Mouse (Mus musculus) liver, postnatal 0 days (tissue): ENCODE data around the gene Depp1. TPM values are rescaled to one million over a fixed set of nuclear protein-coding genes. Genes with fewer than 3 reads are reported as not detected.

Source experiments
- ATAC-seq: fragments of 200-750 bp; cut with Nextera tagmentation; 2 replicates; pipeline ENCODE4 v1.8.0; 2017; ENCODE audit warnings: mild to moderate bottlenecking, moderate library complexity
- DNase-seq: peaks from one replicate; pipeline ENCODE4 v3.0.0-alpha.2; 2016
- H3K27ac ChIP-seq: fragments of 300-500 bp; sonication (generic); 2 replicates; pipeline ENCODE4 v1.5.1; 2014; ENCODE audit warnings: antibody characterized with exemption, moderate library complexity, mild to moderate bottlenecking, low read depth
- H3K27me3 ChIP-seq: fragments of 300-500 bp; sonication (generic); 2 replicates; pipeline ENCODE4 v1.6.1; 2014; ENCODE audit warnings: low read length, control low read depth, mixed read lengths; ENCODE audit not compliant: insufficient read depth
- H3K36me3 ChIP-seq: fragments of 300-500 bp; sonication (generic); replicated peaks from 2 replicates; pipeline ENCODE4 v1.6.1; 2014; ENCODE audit warnings: mild to moderate bottlenecking, control low read depth, low read length, moderate library complexity, mixed read lengths; ENCODE audit not compliant: insufficient read depth
- H3K4me1 ChIP-seq: fragments of 300-500 bp; sonication (generic); 2 replicates; pipeline ENCODE4 v1.6.1; 2014; ENCODE audit warnings: antibody characterized with exemption, mild to moderate bottlenecking, control low read depth; ENCODE audit not compliant: insufficient read depth
- H3K4me2 ChIP-seq: fragments of 300-500 bp; sonication (generic); 2 replicates; pipeline ENCODE4 v1.6.1; 2014; ENCODE audit warnings: low read depth, mild to moderate bottlenecking, low read length, moderate library complexity, mixed read lengths
- H3K4me3 ChIP-seq: fragments of 300-500 bp; sonication (generic); 2 replicates; pipeline ENCODE4 v1.5.1; 2014; ENCODE audit warnings: low read depth, low read length
- H3K9ac ChIP-seq: fragments of 300-500 bp; sonication (generic); replicated peaks from 2 replicates; pipeline ENCODE4 v1.6.1; 2014; ENCODE audit warnings: mild to moderate bottlenecking, moderate library complexity
- H3K9me3 ChIP-seq: fragments of 300-500 bp; sonication (generic); 2 replicates; pipeline ENCODE4 v1.6.1; 2016; ENCODE audit warnings: mild to moderate bottlenecking, control low read depth, low read length, mixed read lengths
- CTCF ChIP-seq: sonication (generic); IDR thresholded peaks from 2 replicates; pipeline ENCODE4 v1.5.1; 2016; ENCODE audit warnings: antibody characterized with exemption, low read depth
- EP300 ChIP-seq: IDR thresholded peaks from 2 replicates; pipeline ENCODE4 v1.6.1; 2016; ENCODE audit warnings: antibody characterized with exemption, low read depth, mild to moderate bottlenecking
- WGBS: fragments of 180-500 bp; shearing (Covaris S2); extraction: QIAGEN DNeasy Blood & Tissue Kit; methylation state at CpG from one replicate; pipeline ENCODE4 v1.1.7; 2014; ENCODE audit not compliant: insufficient replicate concordance; 5-methylcytosine and 5-hydroxymethylcytosine counted together
- polyA plus RNA-seq: library from polyadenylated mRNA; unstranded; fragments of >200 nt; fragmentation: Nextera tagmentation; extraction: Ambion mirVana; gene quantifications from 2 replicates; pipeline ENCODE4 v1.2.1, GENCODE M21; 2015

Gene Depp1
- polyA plus RNA-seq, 1 experiment from 2014 or later: 122 TPM

DNA sequence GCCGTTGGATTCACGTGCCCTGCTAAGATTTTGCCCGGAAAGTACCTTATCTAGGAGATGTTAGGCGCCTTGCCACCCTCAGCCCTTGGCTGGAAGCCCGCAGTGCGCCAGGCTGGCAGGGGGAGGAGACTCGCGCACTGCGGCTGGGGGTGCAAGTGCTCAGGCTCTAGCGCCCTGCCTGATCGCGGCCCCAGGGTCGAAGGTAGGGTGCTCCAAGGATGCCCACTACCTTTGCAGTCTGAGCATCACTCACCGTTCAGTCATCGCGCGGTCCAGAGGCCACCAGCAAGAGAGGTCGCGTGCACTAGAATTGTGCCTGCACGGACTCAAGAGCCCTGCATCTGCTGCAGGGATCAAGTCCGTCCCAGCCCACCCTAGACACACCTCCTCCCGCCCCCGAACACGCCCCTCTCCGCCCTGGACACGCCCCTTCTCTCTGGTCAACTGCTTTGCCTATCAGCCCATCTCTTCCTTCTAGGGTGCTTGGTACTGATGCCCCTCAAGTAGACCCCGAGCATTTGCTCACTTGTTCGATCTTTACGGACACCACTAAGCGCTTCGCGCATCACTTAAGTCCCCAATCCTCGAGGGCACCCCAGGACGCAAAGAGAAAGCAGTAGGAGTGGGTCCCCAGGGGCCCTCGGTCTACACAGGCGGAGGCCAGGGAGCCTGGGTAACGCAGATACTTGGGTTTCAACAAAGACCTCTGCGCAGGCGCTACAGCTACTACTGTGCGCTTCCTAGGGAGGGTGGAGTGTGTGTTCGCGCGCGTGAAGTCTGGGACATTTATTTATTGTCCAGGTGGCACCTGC, 23.3 kb downstream of the Depp1 start, which contains the start of gene Rassf4:
Rassf4 (minus strand) TSS at position 482 of the 812 bp plus-strand sequence.
- under 1% methylated on average over 44 of the region's 44 CpGs for WGBS
- H3K9me3 ChIP-seq: no peaks in the 10 kb centered on the region
- ATAC-seq (peak; percentile 84), DNase-seq (peak; percentile 90)
- H3K4me2 ChIP-seq: peak within 1 kb of the TSS; percentile 75
- H3K4me1 ChIP-seq: peaks cover 19% of the 10 kb centered on the region
- no peaks in the 10 kb centered on the region for H3K27me3 ChIP-seq
- peak within 1 kb of the TSS; percentile 46 for H3K4me3 ChIP-seq
- H3K9ac ChIP-seq: peak within 1 kb of the TSS; percentile 39
- H3K27ac ChIP-seq: peak within 1 kb of the TSS; percentile 61
- TF ChIP-seq CTCF (no peak), EP300 (no peak)
- H3K36me3 ChIP-seq: no peaks in the 10 kb centered on the region

GRCm38 (mm10) chr6:116674283-116674886, 24.0 kb downstream of the Depp1 start:
- H3K27ac ChIP-seq: peak overlapping the region; percentile 61
- peaks cover 19% of the 10 kb centered on the region for H3K4me1 ChIP-seq
- H3K9ac ChIP-seq: peak overlapping the region; percentile 39
- peak overlapping the region; percentile 46 for H3K4me3 ChIP-seq
- peak; percentile 38; the same call in 1 of the 2 replicates for ATAC-seq
- no peaks in the 10 kb centered on the region for H3K36me3 ChIP-seq
- peak overlapping the region; percentile 75 for H3K4me2 ChIP-seq
- TF ChIP-seq EP300: no peak
- TF ChIP-seq CTCF: no peak
- DNase-seq: no peak
- 21% methylated on average over 16 of the region's 16 CpGs for WGBS
- no peaks in the 10 kb centered on the region for H3K9me3 ChIP-seq
- H3K27me3 ChIP-seq: no peaks in the 10 kb centered on the region

- TF ChIP-seq EP300 (no peak), CTCF (no peak)
- no peaks in the 10 kb centered on the region for H3K36me3 ChIP-seq
- no peak overlapping the region for H3K4me3 ChIP-seq
- peaks cover 17% of the 10 kb centered on the region for H3K4me1 ChIP-seq
- no peak overlapping the region for H3K4me2 ChIP-seq
- DNase-seq (no peak), ATAC-seq (no peak)
- no peak overlapping the region for H3K9ac ChIP-seq
- 0 out of 2 replicates have a peak overlapping the region, but pooled peaks have one; percentile 49 for H3K27ac ChIP-seq
- 52% methylated on average over 10 of the region's 10 CpGs for WGBS
- no peaks in the 10 kb centered on the region for H3K9me3 ChIP-seq
- H3K27me3 ChIP-seq: no peaks in the 10 kb centered on the region
Observed at GRCm38 (mm10) chr6:116676355-116676913, 26.0 kb downstream of the Depp1 start.

GRCm38 (mm10) chr6:116677321-116677720, 26.9 kb downstream of the Depp1 start:
- ATAC-seq (no peak), DNase-seq (no peak)
- Histone ChIP-seq H3K9ac (no peak overlapping the region), H3K36me3 (no peaks in the 10 kb centered on the region), H3K4me3 (no peak overlapping the region), H3K27me3 (no peaks in the 10 kb centered on the region), H3K4me1 (peaks cover 15% of the 10 kb centered on the region), H3K4me2 (no peak overlapping the region), H3K27ac (peak overlapping the region; percentile 49; the same call in 1 of the 2 replicates), H3K9me3 (no peaks in the 10 kb centered on the region)
- TF ChIP-seq CTCF: no peak
- no peak for TF ChIP-seq EP300
- WGBS: 80% methylated on average over 6 of the region's 6 CpGs

DNA sequence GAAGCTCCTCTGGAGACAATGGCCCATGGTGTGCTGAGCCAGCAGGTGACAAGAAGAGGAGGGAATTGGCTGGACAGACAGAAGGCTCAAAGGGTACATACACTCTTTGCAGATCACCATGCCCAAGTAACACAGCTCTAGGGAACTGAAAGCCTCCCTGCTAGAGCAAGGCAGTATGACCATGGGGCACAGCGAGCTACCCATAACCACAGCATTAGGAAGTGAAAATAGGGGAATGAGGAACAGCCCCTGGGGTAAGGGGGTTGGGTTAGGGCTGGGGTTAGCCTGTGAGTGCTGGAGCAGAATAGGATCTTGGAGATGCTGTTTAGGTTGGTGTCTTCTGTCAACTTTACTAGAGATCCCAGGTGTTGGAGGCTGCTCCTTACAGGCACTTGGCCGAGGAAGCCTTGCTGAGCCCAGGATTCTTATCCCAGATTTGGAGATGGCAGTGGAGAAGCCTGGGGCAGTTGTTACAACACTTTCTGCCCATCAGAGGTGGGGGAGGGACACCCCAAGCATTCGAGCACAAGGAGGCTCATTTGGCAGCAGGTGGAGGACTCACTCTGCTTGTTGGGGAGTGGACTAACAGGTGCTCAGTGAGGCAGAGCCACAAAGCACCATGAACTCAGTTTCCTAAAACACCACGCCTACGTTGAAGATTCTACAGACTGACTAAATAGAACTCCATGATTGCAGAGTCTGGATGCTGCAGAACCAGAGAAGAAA, 29.3 kb downstream of the Depp1 start:
- peak; percentile 68 for ATAC-seq
- Histone ChIP-seq H3K9me3 (no peaks in the 10 kb centered on the region), H3K4me2 (no peak overlapping the region), H3K4me1 (peaks cover 9% of the 10 kb centered on the region), H3K27ac (peak overlapping the region; percentile 66), H3K27me3 (no peaks in the 10 kb centered on the region), H3K4me3 (no peak overlapping the region), H3K9ac (no peak overlapping the region), H3K36me3 (no peaks in the 10 kb centered on the region)
- peak; percentile 44 for DNase-seq
- no peak for TF ChIP-seq CTCF
- 50% methylated on average over 5 of the region's 5 CpGs for WGBS

DNA sequence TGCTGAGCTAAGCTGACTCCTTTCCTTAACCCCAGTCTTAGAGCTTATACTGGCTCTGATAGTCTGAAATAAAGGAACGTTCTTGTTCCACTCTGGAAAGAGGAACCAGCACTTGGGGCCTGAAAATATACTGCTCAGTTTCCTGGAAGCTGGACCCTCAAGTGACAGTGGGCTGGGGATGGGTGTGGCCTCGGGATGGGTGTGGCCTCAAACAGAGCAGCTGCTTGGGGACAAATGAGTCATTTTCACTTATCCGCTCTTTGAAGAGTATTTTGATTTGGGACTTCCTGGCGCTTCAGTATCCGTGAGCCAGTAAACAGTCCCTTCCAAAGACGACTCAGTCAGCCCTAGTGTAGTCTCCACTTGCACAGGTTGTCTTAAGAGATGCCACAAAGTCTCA, 31.9 kb downstream of the Depp1 start:
- Histone ChIP-seq H3K9me3 (no peaks in the 10 kb centered on the region), H3K4me2 (no peak overlapping the region), H3K27me3 (no peaks in the 10 kb centered on the region), H3K4me1 (peaks cover 3% of the 10 kb centered on the region), H3K9ac (no peak overlapping the region), H3K4me3 (no peak overlapping the region), H3K27ac (0 out of 2 replicates have a peak overlapping the region, but pooled peaks have one; percentile 29), H3K36me3 (no peaks in the 10 kb centered on the region)
- 12% methylated on average over 6 of the region's 6 CpGs for WGBS
- peak; percentile 63 for ATAC-seq
- TF ChIP-seq EP300 (no peak), CTCF (no peak)
- DNase-seq: peak; percentile 72
